Mouse (Mus musculus): ENCODE measurements around the gene Skap1. TPM values are rescaled to one million over a fixed set of nuclear protein-coding genes. Genes with fewer than 3 reads are reported as not detected.
A peak's percentile ranks its signal among the peaks of the same experiment; 100 is the strongest.

Gene Skap1
- total RNA-seq, 2 experiments from 2014 or later = 1.1 to 1.3 TPM

DNA sequence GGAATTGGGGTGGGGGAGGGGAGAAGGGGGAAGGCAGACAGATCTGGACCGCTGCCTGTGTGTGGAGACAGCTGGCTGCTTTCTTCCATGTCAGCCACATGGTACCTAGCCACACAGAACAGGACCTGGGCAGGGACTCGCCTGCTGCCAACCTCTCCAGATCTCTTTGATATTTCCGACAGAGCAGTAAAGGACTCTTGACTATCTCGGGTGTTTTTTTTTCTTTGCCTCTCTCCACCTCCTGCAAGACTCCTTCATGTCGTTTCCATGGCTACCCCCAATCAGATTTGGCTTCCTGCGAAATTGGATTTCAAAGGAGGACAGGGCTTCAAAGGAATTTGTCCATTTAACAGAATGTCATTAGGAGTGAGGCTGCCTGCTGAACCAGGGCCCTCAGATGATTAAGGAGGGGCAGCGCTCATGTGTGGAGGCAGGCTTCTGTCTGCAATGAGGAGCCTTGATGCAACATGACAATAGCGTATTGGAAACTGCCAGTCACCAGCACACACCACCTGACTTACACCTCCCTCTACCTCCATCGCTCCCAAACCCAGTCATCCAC, 2.1 kb upstream of the Skap1 start:
- peak; percentile 79 for DNase-seq
- intact Hi-C loops (cut with DNase I) = no loop called here

DNA sequence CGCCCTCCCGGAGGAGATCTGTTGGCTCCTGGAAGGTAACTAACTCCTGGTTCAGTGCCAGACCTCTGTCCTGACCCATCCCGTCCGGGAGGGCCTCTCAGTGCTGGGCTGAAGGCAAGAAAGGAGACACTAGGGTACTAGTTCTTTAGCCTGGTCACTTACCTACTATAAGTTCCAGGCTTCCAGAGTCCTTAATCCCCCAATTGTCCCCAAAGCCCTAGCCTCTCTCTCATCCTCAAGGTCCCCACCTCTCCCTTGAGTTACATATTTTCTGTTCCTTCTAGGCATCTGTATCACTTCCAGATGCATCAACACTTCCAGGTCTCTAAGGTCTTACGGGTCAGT, 295 bp downstream of the Skap1 start:
- no peak for DNase-seq
- intact Hi-C loops (cut with DNase I) = no loop called here

DNA sequence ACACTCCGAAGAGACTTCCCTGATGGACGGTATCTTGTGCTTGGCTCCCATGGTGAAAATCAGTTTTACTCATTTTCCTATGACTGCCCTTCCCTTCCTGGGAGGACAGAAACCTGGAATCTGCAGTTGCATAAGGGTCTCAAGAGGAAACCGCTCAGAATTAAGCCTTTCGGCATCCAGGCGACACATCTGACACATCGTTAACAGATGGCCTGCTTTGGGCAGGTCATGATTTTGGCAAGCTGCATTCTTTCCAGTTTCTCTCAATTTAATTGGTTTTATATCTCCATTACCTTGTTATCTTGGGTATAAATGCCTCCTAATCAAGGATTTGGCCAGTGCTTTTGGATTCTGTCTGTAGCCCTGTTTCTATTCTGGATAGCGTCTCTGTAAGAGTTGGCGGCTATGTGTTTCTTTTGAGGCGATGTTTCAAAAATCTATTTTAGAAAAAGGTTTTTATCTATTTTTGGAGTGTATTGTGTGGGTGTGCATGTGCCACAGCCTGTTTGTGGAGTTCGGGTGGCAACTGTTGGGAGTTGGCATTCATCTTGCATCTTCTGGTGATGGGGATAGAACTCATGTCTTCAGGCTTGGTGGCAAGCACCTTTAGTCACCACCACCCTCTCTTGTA, 1.1 kb downstream of the Skap1 start:
- DNase-seq = no peak
- intact Hi-C loops (cut with DNase I) = no loop called here

DNA sequence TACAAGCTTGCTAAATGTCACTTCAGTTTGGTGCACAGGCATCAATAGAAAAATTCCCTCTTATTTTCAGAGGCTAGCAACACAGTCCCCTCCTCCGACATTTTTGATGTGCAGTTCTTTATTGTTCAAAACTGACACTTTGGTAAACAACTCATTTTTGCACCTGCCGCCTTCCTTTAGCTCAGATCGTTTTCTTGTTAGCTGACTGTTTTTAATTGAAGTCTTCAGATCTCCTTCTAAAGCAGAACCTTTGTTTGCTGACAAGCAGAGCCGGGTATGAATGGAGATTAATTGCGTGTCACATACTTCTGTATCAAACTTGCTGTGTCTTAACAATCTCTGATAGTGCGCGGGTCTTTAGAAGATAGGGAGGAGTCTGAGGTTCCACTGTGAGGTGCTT, 2.0 kb downstream of the Skap1 start:
- DNase-seq = no peak
- intact Hi-C loops (cut with DNase I) = no loop called here

DNA sequence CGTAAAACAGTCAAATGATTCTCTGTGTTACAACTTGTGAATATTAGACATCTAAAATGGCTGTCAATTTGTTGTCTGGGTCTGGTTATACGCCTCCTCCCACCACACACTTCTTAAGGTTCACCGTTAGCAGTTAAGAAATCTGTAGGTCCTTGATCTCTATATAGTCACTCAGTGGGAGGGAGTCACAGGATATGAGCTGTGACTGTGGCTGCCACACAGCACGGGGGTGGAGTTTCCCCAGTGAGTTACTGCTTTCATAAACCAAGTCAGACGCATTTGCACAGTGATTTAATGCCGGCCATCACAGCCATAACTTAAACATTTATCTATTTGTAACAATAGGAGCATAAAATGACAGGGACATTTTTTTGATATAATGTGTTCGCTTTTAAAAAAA, 2.6 kb downstream of the Skap1 start:
- DNase-seq = no peak
- intact Hi-C loops (cut with DNase I) = no loop called here

DNA sequence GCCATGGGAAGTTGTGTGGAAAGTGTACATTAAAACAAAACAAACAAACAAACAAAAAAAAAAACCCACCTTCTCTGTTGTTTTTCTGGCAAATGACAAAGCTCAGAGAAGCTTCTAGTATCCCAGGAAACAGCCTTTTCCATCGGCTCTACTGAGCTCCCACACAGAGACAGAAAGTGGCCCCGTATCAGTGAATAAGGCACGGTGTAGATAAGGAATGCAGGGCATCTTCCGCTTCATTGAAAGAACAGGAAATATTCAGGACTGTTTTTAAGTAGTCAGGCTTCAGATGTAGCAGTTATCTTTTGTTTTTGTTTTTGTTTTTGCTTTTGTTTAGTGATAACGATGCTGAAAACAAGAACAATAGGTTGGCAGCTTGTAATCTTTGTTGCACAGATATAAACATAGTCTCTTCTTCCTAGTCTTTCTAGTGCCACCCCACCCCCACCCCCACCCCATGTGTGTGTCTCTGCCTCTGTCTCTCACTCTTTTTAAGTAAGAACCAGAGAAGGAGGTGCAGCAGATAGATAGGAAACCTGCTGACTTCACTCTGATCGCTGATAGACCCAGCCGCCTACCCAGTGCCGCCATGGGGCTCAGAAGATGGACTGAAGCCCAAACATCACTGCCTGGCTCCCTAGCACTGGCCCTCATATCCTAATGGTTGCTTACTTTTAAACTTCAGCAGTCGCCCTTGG, 3.8 kb downstream of the Skap1 start:
- intact Hi-C loops (cut with DNase I) = no loop called here
- DNase-seq = no peak

DNA sequence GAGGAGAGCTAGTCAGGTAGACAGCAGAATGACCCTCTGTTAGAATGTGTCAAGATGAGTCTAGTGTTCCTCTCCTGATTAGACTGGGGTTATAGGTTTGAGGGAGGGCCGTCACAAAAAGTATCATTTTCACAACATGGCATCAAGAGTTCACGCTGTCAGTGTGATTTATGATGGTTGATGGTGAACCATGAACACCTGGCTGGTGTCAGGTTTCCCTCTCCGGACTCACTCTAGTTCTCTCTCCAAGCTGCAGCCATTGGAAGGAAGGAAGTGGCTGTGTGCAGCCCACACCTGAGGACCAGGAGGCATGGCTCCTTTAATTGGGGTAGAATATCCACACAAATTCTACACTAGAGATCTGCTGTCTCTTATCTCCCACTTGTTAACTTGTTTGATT, 18.3 kb downstream of the Skap1 start:
- no peak for DNase-seq
- intact Hi-C loops (cut with DNase I) = no loop called here

DNA sequence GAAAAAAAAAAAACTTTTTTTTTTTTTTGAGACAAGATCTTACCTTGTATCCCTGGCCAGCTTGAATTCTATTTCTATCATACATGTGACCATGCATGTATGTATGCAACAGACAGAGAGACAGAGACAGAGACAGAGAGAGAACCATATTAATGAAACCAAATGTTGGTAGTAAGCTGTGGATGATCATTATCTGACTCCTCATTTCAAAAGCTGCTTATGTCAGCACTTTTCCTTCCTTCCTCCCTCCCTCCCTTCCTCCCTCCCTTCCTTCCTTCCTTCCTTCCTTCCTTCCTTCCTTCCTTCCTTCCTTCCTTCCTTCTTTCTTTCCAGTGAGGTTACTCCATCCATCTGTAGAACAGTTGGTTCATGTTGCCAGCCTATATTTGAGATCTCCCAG, 18.8 kb downstream of the Skap1 start:
- intact Hi-C loops (cut with DNase I) = no loop called here
- no peak for DNase-seq

DNA sequence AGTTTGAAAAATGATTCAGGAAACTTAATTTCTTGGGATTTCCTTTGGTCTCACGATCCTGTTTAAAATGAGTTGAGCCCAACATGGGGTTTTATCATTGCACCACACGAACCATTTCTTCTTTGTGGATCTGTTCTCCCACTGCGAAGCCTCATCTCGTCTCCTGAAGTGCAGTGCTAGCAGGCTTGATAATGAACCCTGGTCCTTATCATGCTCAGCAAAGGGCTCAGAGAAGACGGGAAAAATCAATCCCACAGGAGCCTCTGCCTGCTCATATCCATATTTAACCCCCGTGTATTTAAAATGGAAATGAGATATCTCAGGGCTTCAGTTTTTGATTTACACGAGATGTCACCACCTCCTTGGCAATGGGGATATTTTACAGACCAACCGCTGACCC, 34.1 kb downstream of the Skap1 start:
- intact Hi-C loops (cut with DNase I) = no loop called here
- no peak for DNase-seq

DNA sequence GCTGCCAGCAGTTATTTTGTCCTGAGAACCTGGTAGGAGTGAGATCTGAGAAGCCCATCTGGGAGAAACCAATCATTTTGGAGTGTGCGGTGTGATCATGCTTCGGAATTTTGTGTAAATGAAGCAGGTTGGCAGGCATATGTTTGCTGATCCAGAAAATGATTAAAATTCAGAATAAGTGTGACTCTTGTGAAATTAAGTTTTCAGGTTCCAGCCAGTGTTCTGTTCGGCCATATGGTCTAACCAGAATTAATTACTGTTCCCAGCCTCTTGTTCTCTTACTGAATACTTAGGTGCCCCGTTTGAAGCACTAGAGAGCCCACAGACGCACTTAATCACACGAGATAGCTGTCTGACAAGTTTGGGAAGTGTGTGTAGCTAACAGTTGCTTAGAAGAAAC, 36.6 kb downstream of the Skap1 start:
- DNase-seq = no peak
- intact Hi-C loops (cut with DNase I) = no loop called here

DNA sequence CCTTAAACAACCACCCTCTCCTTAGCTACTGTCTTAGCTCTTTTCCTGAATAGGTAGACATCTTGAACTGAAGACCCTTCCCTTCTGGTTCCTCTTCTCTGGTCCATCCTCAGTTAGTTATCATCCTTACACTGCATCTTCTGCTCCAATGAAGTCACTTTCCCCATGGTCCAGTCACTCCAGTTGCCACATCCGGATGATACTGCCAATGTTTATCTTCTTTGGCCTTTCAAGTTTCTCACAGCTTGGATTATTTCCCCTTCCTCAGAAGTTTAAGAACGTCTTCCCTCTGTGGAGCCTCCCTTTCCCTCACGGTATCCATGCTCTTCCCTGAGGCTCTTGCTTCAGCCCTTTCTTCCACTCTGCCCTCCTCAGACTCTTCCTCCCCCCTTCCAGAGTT, 38.6 kb downstream of the Skap1 start:
- intact Hi-C loops (cut with DNase I) = no loop called here
- DNase-seq = no peak

DNA sequence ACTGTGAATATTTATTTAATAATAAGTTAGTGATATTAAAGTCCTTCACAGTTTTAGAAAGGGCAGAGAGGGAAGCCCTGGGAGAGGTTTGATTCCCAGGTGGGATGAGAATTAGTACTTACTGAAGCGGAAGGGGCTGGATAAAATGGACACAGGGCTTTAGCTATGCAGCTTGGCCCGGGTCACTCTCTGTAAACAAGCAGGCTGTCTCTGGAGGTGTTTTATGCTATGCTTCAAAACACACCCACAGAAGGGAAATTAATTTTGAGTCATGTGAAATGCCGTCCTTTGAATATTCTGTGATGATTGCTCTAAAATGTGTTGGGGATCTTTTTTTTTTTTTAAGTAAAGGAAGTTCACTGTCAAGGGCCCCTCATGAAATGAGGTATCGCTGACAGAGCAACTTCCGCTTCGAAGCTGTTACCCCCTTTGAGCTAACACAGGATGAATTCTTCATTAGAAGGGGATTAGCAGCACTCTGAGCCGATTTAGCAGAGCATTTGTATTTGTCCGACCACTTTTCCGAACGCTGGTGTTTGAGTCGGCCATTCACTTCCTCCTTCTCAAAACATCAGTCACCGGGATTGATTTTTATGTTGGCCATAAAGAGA, 40.2 kb downstream of the Skap1 start:
- no peak for DNase-seq
- intact Hi-C loops (cut with DNase I) = no loop called here

DNA sequence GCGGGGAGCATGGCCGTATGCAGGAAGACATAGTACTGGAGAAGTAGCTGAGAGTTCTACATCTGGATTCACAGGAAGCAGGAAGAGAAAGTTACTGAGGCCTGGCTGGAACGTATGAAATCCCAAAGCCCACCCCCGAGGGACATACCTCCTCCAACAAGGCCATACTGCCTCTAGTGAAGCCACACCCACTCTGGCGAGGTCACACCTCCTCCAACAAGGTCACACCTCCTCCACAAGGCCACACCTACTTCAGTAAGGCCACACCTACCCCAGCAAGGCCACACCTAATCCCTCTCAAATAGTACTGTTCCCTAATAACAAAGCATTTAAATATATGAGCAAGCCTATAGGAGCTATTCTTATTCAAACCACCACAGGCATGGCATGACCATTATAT, 41.4 kb downstream of the Skap1 start:
- intact Hi-C loops (cut with DNase I) = no loop called here
- DNase-seq = no peak

DNA sequence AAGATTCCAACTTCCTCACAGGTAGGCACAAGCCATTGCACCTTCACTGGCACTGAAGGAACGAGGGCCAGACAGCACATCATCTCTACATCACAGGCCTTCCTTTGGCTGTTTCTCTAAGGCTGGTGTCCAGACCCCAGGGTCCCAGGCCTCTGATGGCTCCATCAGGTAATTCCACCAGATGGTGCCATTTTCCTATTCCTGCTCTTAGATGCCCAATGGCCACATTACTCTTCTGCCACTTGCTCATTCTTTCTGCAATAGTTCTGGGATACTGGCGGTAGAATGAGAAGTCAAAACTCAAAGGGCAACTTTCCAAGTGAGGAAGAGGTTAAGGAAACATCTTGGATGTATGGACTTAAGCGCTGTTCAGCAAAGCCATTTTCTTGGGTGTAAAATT, 50.8 kb downstream of the Skap1 start:
- intact Hi-C loops (cut with DNase I) = no loop called here

DNA sequence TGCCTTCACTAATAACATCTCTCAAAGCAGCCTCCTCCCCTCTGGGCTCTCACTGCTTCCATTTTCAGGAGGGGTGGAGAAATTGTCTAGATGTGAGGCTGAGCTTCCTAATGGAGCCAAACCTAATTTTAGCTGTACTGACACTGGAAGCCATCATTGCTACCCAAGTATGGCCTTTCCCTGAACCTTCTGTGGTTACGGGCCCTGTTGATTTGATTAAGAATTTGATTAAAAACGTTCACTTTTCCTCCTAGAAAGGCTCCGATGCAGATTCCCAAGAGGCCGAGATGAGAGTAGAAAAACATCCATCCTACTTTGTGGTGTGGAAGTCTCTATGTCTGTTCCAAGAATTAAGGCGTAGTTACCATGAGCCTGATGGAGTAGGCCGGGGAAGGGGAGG, 60.1 kb downstream of the Skap1 start:
- DNase-seq = no peak
- intact Hi-C loops (cut with DNase I) = no loop called here

More for the DNA sequence above, 50.8 kb downstream of the Skap1 start:
- no peak for DNase-seq

DNA sequence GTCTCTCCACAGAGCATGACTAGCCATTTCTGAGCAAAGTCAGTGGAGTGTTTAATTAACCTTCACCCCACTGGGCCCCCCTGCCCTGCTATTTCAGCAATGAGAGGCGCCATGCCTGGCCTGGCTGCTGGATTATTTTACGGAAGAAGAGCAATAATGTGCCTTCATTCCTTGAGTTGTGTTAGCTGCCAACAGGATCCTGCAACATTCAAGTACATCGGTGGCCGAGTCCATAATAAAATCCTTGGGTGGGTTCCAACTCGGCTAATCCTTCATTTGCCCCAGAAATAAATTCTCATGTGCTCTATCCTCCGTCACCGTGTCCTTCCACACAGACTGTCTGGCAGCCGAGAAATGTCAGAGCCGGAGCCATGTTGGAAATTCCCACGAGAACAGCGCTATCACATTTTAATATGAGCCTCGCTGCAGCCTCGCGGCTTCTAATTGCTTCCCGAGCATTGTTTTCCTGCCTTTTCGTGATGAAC, 61.8 kb downstream of the Skap1 start:
- DNase-seq = no peak
- intact Hi-C loops (cut with DNase I) = no loop called here

DNA sequence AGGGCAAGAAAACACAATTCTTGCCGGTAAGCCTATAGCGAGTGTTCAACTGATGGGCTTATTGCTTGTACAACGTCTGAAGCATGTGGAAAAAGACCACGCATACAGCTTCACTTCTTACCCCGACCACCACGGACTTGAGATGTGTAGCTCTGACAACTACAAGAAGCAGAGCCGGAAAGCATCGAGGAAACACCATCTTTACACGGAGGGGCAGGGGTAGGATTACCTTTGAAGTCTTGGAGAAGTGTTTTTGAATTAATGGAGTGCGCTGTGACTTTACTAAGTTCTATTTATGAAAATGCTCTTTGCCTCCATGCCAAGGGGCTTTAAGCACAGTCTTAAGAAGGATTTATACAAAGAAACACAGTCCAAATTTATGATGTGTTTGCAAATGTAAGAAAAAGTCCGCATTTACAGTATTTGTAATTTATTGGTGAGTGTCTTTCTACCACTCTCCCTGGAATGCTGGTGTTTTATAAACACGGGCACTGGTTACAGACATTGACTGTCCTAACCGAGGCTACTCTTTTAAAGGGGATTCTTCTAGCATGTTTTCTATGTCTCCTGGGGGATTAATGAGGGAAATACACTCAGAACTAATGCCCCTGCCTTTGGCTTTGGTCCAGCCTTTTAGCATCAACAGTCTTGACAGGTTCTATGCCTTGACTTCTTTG, 67.5 kb downstream of the Skap1 start:
- DNase-seq = no peak
- intact Hi-C loops (cut with DNase I) = loop anchor here (10.0 kb wide), 1 partner anchor 87 kb away; no protein-coding TSS in a partner anchor

DNA sequence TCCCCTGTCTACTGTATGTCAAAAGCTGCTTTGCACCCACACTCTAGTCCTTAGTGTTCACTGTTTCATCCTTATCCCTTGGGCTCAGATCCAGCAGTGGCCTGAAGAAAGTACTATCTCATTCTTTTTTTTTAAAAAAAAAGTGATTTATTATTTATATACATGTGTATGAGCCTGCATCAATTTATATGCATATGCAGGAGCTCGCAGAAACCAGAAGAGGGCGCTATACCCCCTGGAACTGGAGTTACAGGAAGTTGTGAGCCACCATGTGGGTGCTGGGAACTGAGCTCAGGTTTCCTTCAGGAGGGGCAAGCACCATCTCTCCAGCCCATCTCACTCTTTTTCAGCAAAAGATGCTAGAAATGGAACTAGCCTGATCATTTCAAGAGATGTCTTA, 70.1 kb downstream of the Skap1 start:
- intact Hi-C loops (cut with DNase I) = loop anchor here (10.0 kb wide), 1 partner anchor 90 kb away; no protein-coding TSS in a partner anchor

DNA sequence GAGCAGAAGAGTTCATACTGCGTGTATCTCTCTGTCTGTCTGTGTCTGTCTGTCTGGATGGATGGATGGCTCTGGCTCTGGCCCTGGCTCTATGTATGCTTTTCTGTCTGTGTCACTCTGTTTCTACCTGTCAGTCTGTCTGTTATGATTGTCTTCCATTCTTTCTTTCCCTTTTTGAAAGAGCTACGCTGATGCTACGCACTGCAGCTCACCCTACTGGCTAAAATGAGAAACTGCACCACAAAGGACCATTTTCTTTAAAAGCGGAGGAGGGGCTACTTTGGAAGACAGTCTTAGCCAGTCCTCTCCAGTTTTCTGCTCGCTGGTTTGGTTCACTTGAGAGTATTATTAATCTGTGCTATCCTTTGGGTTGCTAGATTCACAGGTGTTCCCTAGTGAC, 71.8 kb downstream of the Skap1 start:
- DNase-seq = no peak
- intact Hi-C loops (cut with DNase I) = loop anchor here (5.0 to 10.0 kb wide), 2 partner anchors 91 to 229 kb away; no protein-coding TSS in a partner anchor

More for the DNA sequence above, 70.1 kb downstream of the Skap1 start:
- no peak for DNase-seq

DNA sequence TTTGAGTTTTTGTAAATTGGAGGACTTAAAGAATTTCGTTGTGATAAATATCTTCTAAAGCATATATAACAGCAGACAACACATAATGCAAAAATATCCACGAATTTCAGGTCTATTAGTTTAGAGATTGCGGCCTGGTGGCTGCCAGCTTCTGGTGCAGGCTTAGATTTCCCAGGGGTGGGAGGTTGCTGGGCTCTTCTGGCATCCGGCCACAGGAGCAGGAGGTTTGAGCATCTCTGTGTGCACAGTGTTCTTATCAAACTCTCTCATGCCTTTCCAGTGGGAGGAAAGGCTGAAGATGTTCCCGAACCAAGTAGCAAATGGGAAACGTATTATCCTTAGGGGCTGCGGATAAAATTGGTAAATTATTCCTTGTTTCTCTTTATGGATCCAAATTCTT, 77.6 kb downstream of the Skap1 start:
- peak; percentile 76 for DNase-seq
- intact Hi-C loops (cut with DNase I) = no loop called here

DNA sequence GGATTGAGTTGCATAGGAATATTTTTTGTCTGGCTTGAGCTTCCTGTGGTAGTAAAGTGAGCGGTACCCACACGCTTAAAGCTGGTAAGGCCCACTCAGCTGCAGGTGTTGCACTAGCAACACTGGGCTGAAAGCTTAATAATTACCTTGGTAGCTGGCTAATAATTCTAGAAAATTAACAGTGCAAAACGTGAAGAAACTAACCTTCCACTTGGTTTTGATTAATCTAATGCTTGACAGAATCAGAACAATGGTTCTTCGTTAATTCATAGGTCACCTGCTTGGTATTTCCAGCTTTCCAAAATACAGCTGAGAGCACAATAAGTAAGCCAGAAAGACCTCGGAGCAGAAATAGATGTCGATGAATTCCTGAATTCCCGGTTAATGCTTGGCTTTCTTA, 78.2 kb downstream of the Skap1 start:
- DNase-seq = no peak
- intact Hi-C loops (cut with DNase I) = no loop called here
